Mouse (Mus musculus) cerebellum, adult 2 months (tissue): ENCODE results near the gene Zranb2.

ENCODE experiments used
- CTCF ChIP-seq: fragments of 200-500 bp; IDR thresholded peaks from 2 replicates; pipeline ENCODE4 v1.5.1; 2011; ENCODE audit warnings: low read depth, mild to moderate bottlenecking, control low read depth, low read length, moderate library complexity, borderline replicate concordance; ENCODE audit not compliant: insufficient read depth
- POLR2A ChIP-seq: fragments of 200-500 bp; IDR thresholded peaks from 2 replicates; pipeline ENCODE4 v1.6.1; 2011; ENCODE audit warnings: low read length, control low read depth, borderline replicate concordance; ENCODE audit not compliant: insufficient read depth

GRCm38 (mm10) chr3:157533964-157534785 lies at the start of gene Zranb2:
- TF ChIP-seq CTCF (no peak), POLR2A (peak; percentile 56; the same call in 1 of the 2 replicates)
